Mouse (Mus musculus) stomach, embryonic 14.5 days (tissue): Measurements from ENCODE around the gene Rps6ka1. TPM values are rescaled to one million over a fixed set of nuclear protein-coding genes. Genes with fewer than 3 reads are reported as not detected.

Source experiments
- ATAC-seq: fragments of 200-750 bp; cut with Nextera tagmentation; 2 replicates; pipeline ENCODE4 v1.8.0; 2017; ENCODE audit warnings: low read depth, moderate TSS enrichment; ENCODE audit not compliant: insufficient number of reproducible peaks, insufficient read depth, low FRiP score
- H3K27ac ChIP-seq: fragments of 300-500 bp; sonication (generic); 2 replicates; pipeline ENCODE4 v1.5.1; 2014; ENCODE audit warnings: mild to moderate bottlenecking, low read length, moderate library complexity, mixed read lengths
- H3K27me3 ChIP-seq: fragments of 300-500 bp; sonication (generic); 2 replicates; pipeline ENCODE4 v1.6.1; 2014; ENCODE audit warnings: low read length, control low read depth, mixed read lengths; ENCODE audit not compliant: control insufficient read depth, insufficient read depth
- H3K36me3 ChIP-seq: fragments of 300-500 bp; sonication (generic); 2 replicates; pipeline ENCODE4 v1.6.1; 2014; ENCODE audit warnings: mild to moderate bottlenecking, control low read depth, low read length, moderate library complexity, mixed read lengths; ENCODE audit not compliant: control insufficient read depth, insufficient read depth
- H3K4me1 ChIP-seq: fragments of 300-500 bp; sonication (generic); 2 replicates; pipeline ENCODE4 v1.6.1; 2014; ENCODE audit warnings: low read length, control low read depth, mixed read lengths; ENCODE audit not compliant: control insufficient read depth, insufficient read depth
- H3K4me2 ChIP-seq: fragments of 300-500 bp; sonication (generic); replicated peaks from 2 replicates; pipeline ENCODE4 v1.6.1; 2014; ENCODE audit warnings: low read depth, low read length, control low read depth
- H3K4me3 ChIP-seq: fragments of 300-500 bp; sonication (generic); 2 replicates; pipeline ENCODE4 v1.5.1; 2014; ENCODE audit warnings: low read depth, low read length, control low read depth
- H3K9ac ChIP-seq: fragments of 300-500 bp; sonication (generic); replicated peaks from 2 replicates; pipeline ENCODE4 v1.6.1; 2014; ENCODE audit warnings: low read depth, mild to moderate bottlenecking, control low read depth, low read length, moderate library complexity, mixed read lengths
- H3K9me3 ChIP-seq: fragments of 300-500 bp; sonication (generic); 2 replicates; pipeline ENCODE4 v1.6.1; 2016; ENCODE audit warnings: low read depth, low read length, control low read depth; ENCODE audit not compliant: control insufficient read depth
- WGBS: fragments of 180-500 bp; shearing (Covaris S2); extraction: QIAGEN DNeasy Blood & Tissue Kit; methylation state at CpG from one replicate; pipeline ENCODE4 v1.1.7; 2014; 5-methylcytosine and 5-hydroxymethylcytosine counted together
- polyA plus RNA-seq: library from polyadenylated mRNA; unstranded; fragments of >200 nt; fragmentation: Nextera tagmentation; extraction: Ambion mirVana; gene quantifications from 2 replicates; pipeline ENCODE4 v1.2.1, GENCODE M21; 2014

Rps6ka1 gene
- polyA plus RNA-seq, 1 experiment from 2014 or later = 58.8 TPM

DNA sequence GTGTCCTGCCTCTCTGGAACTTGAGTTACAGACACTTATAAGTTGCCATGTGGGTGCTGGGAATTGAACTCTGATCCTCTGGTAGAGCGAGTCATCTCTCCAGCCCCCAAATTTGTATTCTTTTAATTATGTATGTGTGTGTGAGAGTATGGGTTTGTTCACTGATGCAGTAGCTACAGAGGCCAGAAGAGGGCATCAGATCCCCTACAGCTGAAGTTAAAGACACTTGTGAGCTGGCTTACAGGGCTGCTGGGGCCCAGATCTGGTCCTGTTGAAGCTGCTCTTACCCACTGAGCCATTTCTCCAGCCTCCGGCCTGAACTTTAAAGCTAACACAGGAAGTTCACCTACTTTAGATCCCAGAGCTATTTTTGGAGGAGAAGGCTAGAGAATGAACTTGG, 14.9 kb upstream of the Rps6ka1 start:
- no peaks in the 10 kb centered on the region for H3K36me3 ChIP-seq
- H3K27me3 ChIP-seq = no peaks in the 10 kb centered on the region
- no peak overlapping the region for H3K9ac ChIP-seq
- no peak overlapping the region for H3K4me3 ChIP-seq
- H3K4me1 ChIP-seq = peaks cover 2% of the 10 kb centered on the region; the same call in 1 of the 2 replicates
- H3K4me2 ChIP-seq = no peak overlapping the region
- no peak for ATAC-seq
- H3K27ac ChIP-seq = no peak overlapping the region
- no peaks in the 10 kb centered on the region for H3K9me3 ChIP-seq
- WGBS = 85% methylated on average over 2 of the region's 2 CpGs

GRCm38 (mm10) chr4:133900887-133901286, 13.3 kb upstream of the Rps6ka1 start:
- Histone ChIP-seq H3K9me3 (no peaks in the 10 kb centered on the region), H3K4me2 (no peak overlapping the region), H3K4me3 (no peak overlapping the region), H3K27ac (no peak overlapping the region), H3K9ac (no peak overlapping the region), H3K27me3 (no peaks in the 10 kb centered on the region), H3K36me3 (no peaks in the 10 kb centered on the region), H3K4me1 (peaks cover 2% of the 10 kb centered on the region; the same call in 1 of the 2 replicates)
- no peak for ATAC-seq
- WGBS = 85% methylated on average over 6 of the region's 6 CpGs

DNA sequence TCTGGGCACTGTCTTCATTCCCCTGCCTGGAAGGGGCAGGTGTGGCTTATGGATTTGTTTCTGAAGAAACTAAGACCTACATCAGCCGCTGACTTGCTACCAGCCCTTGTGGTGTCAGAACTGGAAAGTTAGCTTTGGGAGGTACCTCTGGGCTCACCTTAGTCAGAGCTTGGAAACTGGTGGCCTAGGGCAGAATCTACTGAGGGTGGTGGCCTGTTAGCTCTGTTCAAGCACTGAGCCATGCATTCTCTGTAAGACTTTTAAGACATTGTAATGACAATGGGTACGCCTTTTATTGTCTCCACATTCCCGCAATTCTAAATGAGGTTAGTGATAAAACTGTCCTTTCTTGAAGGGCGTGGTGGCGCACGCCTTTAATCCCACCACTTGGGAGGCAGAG, 12.8 kb upstream of the Rps6ka1 start:
- H3K4me2 ChIP-seq = no peak overlapping the region
- WGBS = 92% methylated on average over 6 of the region's 6 CpGs
- H3K9me3 ChIP-seq = no peaks in the 10 kb centered on the region
- no peaks in the 10 kb centered on the region for H3K36me3 ChIP-seq
- no peaks in the 10 kb centered on the region for H3K27me3 ChIP-seq
- H3K9ac ChIP-seq = no peak overlapping the region
- H3K27ac ChIP-seq = no peak overlapping the region
- H3K4me3 ChIP-seq = no peak overlapping the region
- no peak for ATAC-seq
- H3K4me1 ChIP-seq = peaks cover 2% of the 10 kb centered on the region; the same call in 1 of the 2 replicates

- Histone ChIP-seq H3K27me3 (no peaks in the 10 kb centered on the region), H3K4me2 (no peak overlapping the region), H3K36me3 (no peaks in the 10 kb centered on the region), H3K9ac (no peak overlapping the region), H3K27ac (no peak overlapping the region), H3K9me3 (no peaks in the 10 kb centered on the region), H3K4me3 (no peak overlapping the region), H3K4me1 (peaks cover 2% of the 10 kb centered on the region; the same call in 1 of the 2 replicates)
- ATAC-seq = no peak
- WGBS = 53% methylated on average over 9 of the region's 9 CpGs
Observed at GRCm38 (mm10) chr4:133899241-133899800, 11.7 kb upstream of the Rps6ka1 start.

DNA sequence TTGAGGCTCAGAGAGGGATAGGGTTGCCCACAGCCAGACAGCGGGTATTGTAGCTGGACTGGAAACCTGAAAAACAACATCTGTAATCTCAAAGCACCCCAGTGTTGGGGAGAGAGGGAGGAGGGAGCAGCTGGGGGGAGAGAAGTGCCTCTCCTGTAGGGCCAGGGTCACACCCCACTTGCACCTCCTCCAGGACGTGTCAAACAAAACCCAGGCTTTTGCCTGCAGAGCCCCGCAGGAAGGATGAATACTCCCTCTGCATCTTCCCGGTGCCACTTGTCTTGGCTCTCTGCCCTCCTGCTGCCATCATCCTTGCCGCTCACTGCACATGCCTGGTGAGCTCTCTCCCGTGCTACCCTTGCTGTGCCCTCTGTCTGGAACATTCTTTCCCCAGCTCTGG, 10.6 kb upstream of the Rps6ka1 start:
- Histone ChIP-seq H3K4me1 (no peaks in the 10 kb centered on the region; the same call in 1 of the 2 replicates), H3K27ac (no peak overlapping the region), H3K4me3 (no peak overlapping the region), H3K4me2 (no peak overlapping the region), H3K9ac (no peak overlapping the region), H3K27me3 (no peaks in the 10 kb centered on the region), H3K9me3 (no peaks in the 10 kb centered on the region), H3K36me3 (no peaks in the 10 kb centered on the region)
- 0 out of 2 replicates have a peak, but pooled peaks have one; percentile 33 for ATAC-seq
- WGBS = 29% methylated on average over 6 of the region's 6 CpGs

- no peak overlapping the region for H3K27ac ChIP-seq
- WGBS = 58% methylated on average over 11 of the region's 11 CpGs
- no peak overlapping the region for H3K4me2 ChIP-seq
- H3K9me3 ChIP-seq = no peaks in the 10 kb centered on the region
- H3K27me3 ChIP-seq = no peaks in the 10 kb centered on the region
- no peak overlapping the region for H3K4me3 ChIP-seq
- no peaks in the 10 kb centered on the region; the same call in 1 of the 2 replicates for H3K4me1 ChIP-seq
- ATAC-seq = 0 out of 2 replicates have a peak, but pooled peaks have one; percentile 10
- H3K36me3 ChIP-seq = no peaks in the 10 kb centered on the region
- H3K9ac ChIP-seq = no peak overlapping the region
Observed at GRCm38 (mm10) chr4:133897431-133897891, 9.9 kb upstream of the Rps6ka1 start.

- Histone ChIP-seq H3K4me1 (no peaks in the 10 kb centered on the region; the same call in 1 of the 2 replicates), H3K27ac (no peak overlapping the region), H3K9me3 (no peaks in the 10 kb centered on the region), H3K4me3 (no peak overlapping the region), H3K4me2 (no peak overlapping the region), H3K36me3 (no peaks in the 10 kb centered on the region), H3K9ac (no peak overlapping the region), H3K27me3 (no peaks in the 10 kb centered on the region)
- WGBS = 78% methylated on average over 1 of the region's 1 CpGs
- ATAC-seq = no peak
Observed at GRCm38 (mm10) chr4:133896984-133897383, 9.4 kb upstream of the Rps6ka1 start.

DNA sequence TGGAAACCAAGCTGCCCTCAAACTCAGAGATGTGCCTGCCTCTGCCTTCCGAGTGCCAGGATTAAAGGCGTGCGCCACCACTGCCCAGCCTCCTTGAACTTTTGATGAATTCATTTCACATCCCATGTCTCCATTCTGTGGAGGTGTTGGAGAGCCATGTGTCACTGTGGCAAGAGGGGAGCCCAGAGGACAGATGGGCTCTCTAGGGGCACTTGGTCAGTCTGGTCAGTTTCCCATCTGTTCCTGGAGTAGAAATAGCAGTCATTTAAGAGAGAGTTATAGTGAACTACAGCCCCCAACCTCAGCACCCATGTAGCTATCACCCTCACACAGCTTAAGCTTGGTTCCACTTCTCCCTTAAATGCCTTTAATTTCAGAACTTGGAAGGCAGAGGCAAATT, 8.4 kb upstream of the Rps6ka1 start:
- no peak for ATAC-seq
- Histone ChIP-seq H3K9me3 (no peaks in the 10 kb centered on the region), H3K36me3 (no peaks in the 10 kb centered on the region), H3K27me3 (no peaks in the 10 kb centered on the region), H3K9ac (no peak overlapping the region), H3K4me2 (no peak overlapping the region), H3K4me1 (no peaks in the 10 kb centered on the region; the same call in 1 of the 2 replicates), H3K27ac (no peak overlapping the region), H3K4me3 (no peak overlapping the region)
- 97% methylated on average over 3 of the region's 3 CpGs for whole genome bisulfite sequencing

DNA sequence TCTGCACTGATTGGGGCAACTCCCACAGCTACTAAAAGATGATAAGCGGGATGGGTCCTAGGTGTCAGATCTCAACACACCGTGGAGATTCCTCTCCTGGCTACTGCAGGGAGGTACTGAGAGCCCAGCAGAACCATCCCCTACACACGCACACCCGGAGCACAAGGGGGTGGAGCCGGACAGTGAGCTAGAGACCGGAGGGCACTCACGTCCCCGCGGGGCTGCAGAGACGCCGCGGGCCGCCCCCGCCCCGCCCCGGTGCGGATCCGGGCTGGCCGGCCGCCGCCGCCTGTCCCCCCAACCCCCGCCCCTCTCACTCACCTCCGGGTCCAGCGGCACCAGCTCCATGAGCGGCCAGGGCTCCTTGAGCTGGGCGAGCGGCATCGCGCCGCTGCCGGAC, 348 bp downstream of the Rps6ka1 start:
- Histone ChIP-seq H3K27me3 (no peaks in the 10 kb centered on the region), H3K27ac (peak overlapping the region; percentile 88), H3K9me3 (no peaks in the 10 kb centered on the region), H3K9ac (peak overlapping the region; percentile 81), H3K4me1 (peaks cover 18% of the 10 kb centered on the region; the same call in 1 of the 2 replicates), H3K4me3 (peak overlapping the region; percentile 82), H3K36me3 (no peaks in the 10 kb centered on the region), H3K4me2 (peak overlapping the region; percentile 80)
- WGBS = 2% methylated on average over 22 of the region's 32 CpGs
- ATAC-seq = peak; percentile 37; the same call in 1 of the 2 replicates
